Mouse (Mus musculus) gastrocnemius, postnatal 25 days (tissue): ENCODE data around the gene Capn2. TPM values are rescaled to one million over a fixed set of nuclear protein-coding genes. Genes with fewer than 3 reads are reported as not detected.

Experiments
- total RNA-seq, 2 experiments: library from RNA; stranded (reverse); gene quantifications; 1 replicate in 1 of 2; 2 replicates in 1 of 2; pipeline ENCODE4 v1.2.3; 2021

The Capn2 gene
- total RNA-seq, 2 experiments from 2014 or later: 52.0 to 59.4 TPM

Other genes with a start within 250 kb of the Capn2 start
- 10 to 100 TPM; 17.6 to 18.6 TPM for gene Degs1, start 234.8 kb downstream of the Capn2 start, total RNA-seq
- gene Fbxo28, start 176.0 kb downstream of the Capn2 start, total RNA-seq: 10 to 100 TPM; 16.5 to 17.7 TPM
- 1 to 10 TPM; 8.5 to 8.6 TPM for gene Trp53bp2, start 108.4 kb downstream of the Capn2 start, total RNA-seq
- not detected for gene Capn8, start 47.4 kb upstream of the Capn2 start, total RNA-seq
- gene Ccdc185, start 231.6 kb upstream of the Capn2 start, total RNA-seq: not detected
- gene Susd4, start 246.3 kb upstream of the Capn2 start, total RNA-seq: under 1 TPM; 0.72 to 0.88 TPM